Mouse (Mus musculus): ENCODE results near the gene Tlr6.

Gene Tlr6

GRCm38 (mm10) chr5:64922891-64923381 lies 37.0 kb downstream of the Tlr6 start:
- DNase-seq, result no peak

GRCm38 (mm10) chr5:64918616-64919597 lies 41.0 kb downstream of the Tlr6 start:
- DNase-seq, result no peak

- DNase-seq, result no peak
Observed at GRCm38 (mm10) chr5:64917721-64918120, 42.2 kb downstream of the Tlr6 start.

- no peak for DNase-seq
Observed at GRCm38 (mm10) chr5:64917161-64917560, 42.7 kb downstream of the Tlr6 start.

GRCm38 (mm10) chr5:64908585-64909284 lies 51.2 kb downstream of the Tlr6 start:
- no peak for DNase-seq

- no peak for DNase-seq
Observed at GRCm38 (mm10) chr5:64907906-64908305, 52.0 kb downstream of the Tlr6 start.

GRCm38 (mm10) chr5:64905516-64906271 lies 54.2 kb downstream of the Tlr6 start:
- DNase-seq, result no peak

All from liver (tissue).